Mouse (Mus musculus) spleen, postnatal 14 days (tissue): ENCODE data around the gene Jdp2.
"Not testable (repeated sequence)": the region's sequence is repeated elsewhere in the genome, so short reads cannot be mapped to it uniquely, and the experiment has no call there.

Experiments used
- DNase-seq, 2 experiments: peaks; one replicate each; pipeline ENCODE4 v3.0.0; 2021 to 2022; ENCODE audit warnings: low spot score in 2 of 2

Jdp2 gene

GRCm38 (mm10) chr12:85638541-85639325 lies 39.9 kb downstream of the Jdp2 start:
- DNase-seq: no peak

GRCm38 (mm10) chr12:85639326-85640008 lies 40.6 kb downstream of the Jdp2 start:
- no peak for DNase-seq

- DNase-seq: no peak
These were observed 42.2 kb downstream of the Jdp2 start for GRCm38 (mm10) chr12:85640852-85641563.

GRCm38 (mm10) chr12:85641564-85641931 lies 42.7 kb downstream of the Jdp2 start:
- no peak for DNase-seq

- DNase-seq: no peak
These were observed 44.9 kb downstream of the Jdp2 start for GRCm38 (mm10) chr12:85643735-85644134.

GRCm38 (mm10) chr12:85645664-85646063 lies 46.8 kb downstream of the Jdp2 start:
- DNase-seq: peak in 1 of 2 experiments; percentile 19

GRCm38 (mm10) chr12:85647346-85647745 lies 48.5 kb downstream of the Jdp2 start:
- DNase-seq: no peak

- DNase-seq: no peak
These were observed 49.1 kb downstream of the Jdp2 start for GRCm38 (mm10) chr12:85647955-85648354.

- no peak for DNase-seq
These were observed 60.5 kb downstream of the Jdp2 start for GRCm38 (mm10) chr12:85659319-85659718.

- no peak for DNase-seq
These were observed 62.0 kb downstream of the Jdp2 start for GRCm38 (mm10) chr12:85660855-85661254.

- DNase-seq: not testable (repeated sequence)
These were observed 63.4 kb downstream of the Jdp2 start for GRCm38 (mm10) chr12:85662232-85662631.

GRCm38 (mm10) chr12:85662896-85663295 lies 64.1 kb downstream of the Jdp2 start:
- DNase-seq: peak; percentile 18 to 60

GRCm38 (mm10) chr12:85666112-85666511 lies 67.3 kb downstream of the Jdp2 start:
- no peak for DNase-seq

- no peak for DNase-seq
These were observed 68.2 kb downstream of the Jdp2 start for GRCm38 (mm10) chr12:85667071-85667470.

- DNase-seq: no peak
These were observed 69.9 kb downstream of the Jdp2 start for GRCm38 (mm10) chr12:85668696-85669095.

- DNase-seq: no peak
These were observed 71.3 kb downstream of the Jdp2 start for GRCm38 (mm10) chr12:85670080-85670479.

- DNase-seq: no peak
These were observed 75.1 kb downstream of the Jdp2 start for GRCm38 (mm10) chr12:85673914-85674313.

- DNase-seq: no peak
These were observed 80.3 kb downstream of the Jdp2 start for GRCm38 (mm10) chr12:85679117-85679516.

- DNase-seq: no peak
These were observed 81.0 kb downstream of the Jdp2 start for GRCm38 (mm10) chr12:85679808-85680207.

- no peak for DNase-seq
These were observed 83.5 kb downstream of the Jdp2 start for GRCm38 (mm10) chr12:85682328-85682727.

- DNase-seq: no peak
These were observed 85.8 kb downstream of the Jdp2 start for GRCm38 (mm10) chr12:85684411-85685275.
